Mouse (Mus musculus) midbrain, postnatal 0 days (tissue): ENCODE data around the gene Fam84b. TPM values are rescaled to one million over a fixed set of nuclear protein-coding genes. Genes with fewer than 3 reads are reported as not detected.

Experiments used
- ATAC-seq: fragments of 200-750 bp; cut with Nextera tagmentation; 2 replicates; pipeline ENCODE4 v1.8.0; 2017; ENCODE audit warnings: moderate number of reproducible peaks, mild to moderate bottlenecking, moderate TSS enrichment, moderate library complexity; ENCODE audit not compliant: low FRiP score
- DNase-seq: peaks from one replicate; pipeline ENCODE4 v3.0.0-alpha.2; 2015; ENCODE audit warnings: low spot score
- H3K27ac ChIP-seq: fragments of 300-500 bp; sonication (generic); 2 replicates; pipeline ENCODE4 v1.5.1; 2014; ENCODE audit warnings: low read depth, mild to moderate bottlenecking, low read length, mixed read lengths
- H3K27me3 ChIP-seq: fragments of 300-500 bp; sonication (generic); 2 replicates; pipeline ENCODE4 v1.6.1; 2014; ENCODE audit warnings: low read length, control low read depth, mixed read lengths; ENCODE audit not compliant: insufficient read depth
- H3K36me3 ChIP-seq: fragments of 300-500 bp; sonication (generic); 2 replicates; pipeline ENCODE4 v1.6.1; 2014; ENCODE audit warnings: low read length, control low read depth, mixed read lengths; ENCODE audit not compliant: insufficient read depth
- H3K4me1 ChIP-seq: fragments of 300-500 bp; sonication (generic); 2 replicates; pipeline ENCODE4 v1.6.1; 2014; ENCODE audit warnings: mild to moderate bottlenecking, control low read depth, antibody characterized with exemption, low read length, mixed read lengths; ENCODE audit not compliant: insufficient read depth
- H3K4me2 ChIP-seq: fragments of 300-500 bp; sonication (generic); 2 replicates; pipeline ENCODE4 v1.6.1; 2014; ENCODE audit warnings: low read depth, mild to moderate bottlenecking, low read length, mixed read lengths; ENCODE audit not compliant: poor library complexity, severe bottlenecking
- H3K4me3 ChIP-seq: fragments of 300-500 bp; sonication (generic); 2 replicates; pipeline ENCODE4 v1.5.1; 2014; ENCODE audit warnings: low read depth, mild to moderate bottlenecking, low read length, moderate library complexity
- H3K9ac ChIP-seq: fragments of 300-500 bp; sonication (generic); replicated peaks from 2 replicates; pipeline ENCODE4 v1.6.1; 2014; ENCODE audit warnings: mild to moderate bottlenecking, low read length, moderate library complexity, mixed read lengths; ENCODE audit not compliant: poor library complexity, severe bottlenecking
- H3K9me3 ChIP-seq: fragments of 300-500 bp; sonication (generic); 2 replicates; pipeline ENCODE4 v1.6.1; 2016; ENCODE audit warnings: low read length, control low read depth
- CTCF ChIP-seq: IDR thresholded peaks from 2 replicates; pipeline ENCODE4 v1.5.1; 2016; ENCODE audit warnings: antibody characterized with exemption, mild to moderate bottlenecking
- WGBS: fragments of 180-500 bp; shearing (Covaris S2); extraction: QIAGEN DNeasy Blood & Tissue Kit; methylation state at CpG from one replicate; pipeline ENCODE4 v1.1.7; 2014; 5-methylcytosine and 5-hydroxymethylcytosine counted together
- polyA plus RNA-seq: library from polyadenylated mRNA; unstranded; fragments of >200 nt; fragmentation: Nextera tagmentation; extraction: Ambion mirVana; gene quantifications from 2 replicates; pipeline ENCODE4 v1.2.1, GENCODE M21; 2015
- total RNA-seq: library from RNA; depleted of rRNA; stranded (reverse); fragments of >200 nt; gene quantifications from 2 replicates; pipeline ENCODE4 v1.2.3, GENCODE M21; 2014; rRNA removed

The Fam84b gene
- total and polyA plus RNA-seq, 2 experiments from 2014 or later, result 5.2 to 15.4 TPM

DNA sequence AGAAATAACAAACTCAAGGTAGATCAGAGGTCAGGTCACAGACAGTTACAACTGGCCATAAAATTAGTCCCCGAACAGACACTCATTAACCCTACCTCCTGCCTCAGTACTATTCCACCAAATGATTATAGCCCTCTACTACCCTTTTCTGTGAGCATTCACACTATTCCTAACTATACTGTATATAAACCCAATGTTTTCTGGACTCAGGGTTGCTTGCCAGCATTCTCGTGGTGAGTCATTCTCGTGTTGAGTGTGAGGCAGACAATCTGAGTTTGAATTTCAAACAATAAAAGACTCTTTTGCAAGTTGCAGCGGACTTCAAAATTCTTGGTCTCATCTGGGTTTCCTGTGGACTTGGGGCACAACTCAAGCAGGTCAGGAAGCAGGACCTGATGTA lies 74.5 kb downstream of the Fam84b start:
- Histone ChIP-seq H3K9me3 (no peaks in the 10 kb centered on the region), H3K4me2 (no peak overlapping the region), H3K27me3 (no peaks in the 10 kb centered on the region), H3K9ac (no peak overlapping the region), H3K4me3 (no peak overlapping the region), H3K36me3 (no peaks in the 10 kb centered on the region), H3K27ac (no peak overlapping the region), H3K4me1 (no peaks in the 10 kb centered on the region)
- no peak for TF ChIP-seq CTCF
- DNase-seq (no peak), ATAC-seq (no peak)
- 91% methylated on average over 4 of the region's 4 CpGs for WGBS

Other genes starting within 250 kb of the Fam84b start
- not detected in 2 replicates for gene A1bg, start 69.2 kb upstream of the Fam84b start, total RNA-seq
- gene A1bg, start 69.2 kb upstream of the Fam84b start, polyA plus RNA-seq, result not detected in 2 replicates